Mouse (Mus musculus) kidney, postnatal 10 days (tissue): ENCODE results near the gene Napsa.

ENCODE experiments used
- DNase-seq: peaks from one replicate; pipeline ENCODE4 v3.0.0; 2021; ENCODE audit warnings: mixed read lengths

Napsa gene

DNA sequence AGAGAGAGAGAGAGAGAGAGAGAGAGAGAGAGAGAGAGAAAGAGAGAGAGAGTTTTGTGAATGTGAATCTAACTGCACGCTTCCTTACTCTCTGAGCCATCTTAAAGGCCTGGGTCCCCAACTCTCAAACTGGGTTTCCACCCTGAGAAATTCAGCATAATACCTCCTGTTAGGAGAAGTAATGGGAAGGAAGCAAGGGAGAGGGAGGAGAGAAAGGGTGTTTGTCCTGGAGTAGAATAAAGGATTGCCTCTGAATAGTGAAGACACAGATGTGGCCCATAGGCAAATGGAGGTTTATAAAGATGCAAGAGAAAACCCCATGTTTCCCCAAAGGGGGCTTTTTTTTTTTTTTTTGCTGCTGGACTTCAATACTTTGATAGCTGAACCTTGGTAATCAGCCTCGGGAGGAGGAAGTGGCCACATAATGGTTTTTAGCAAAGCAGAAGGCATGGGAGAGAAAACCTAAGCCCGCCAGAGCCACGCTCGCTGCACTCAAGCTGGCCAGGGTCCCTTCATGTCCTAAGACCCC is 840 bp downstream of the Napsa start:
- no peak for DNase-seq

- DNase-seq = no peak
Observed at GRCm38 (mm10) chr7:44576333-44576844, 4.2 kb downstream of the Napsa start.

DNA sequence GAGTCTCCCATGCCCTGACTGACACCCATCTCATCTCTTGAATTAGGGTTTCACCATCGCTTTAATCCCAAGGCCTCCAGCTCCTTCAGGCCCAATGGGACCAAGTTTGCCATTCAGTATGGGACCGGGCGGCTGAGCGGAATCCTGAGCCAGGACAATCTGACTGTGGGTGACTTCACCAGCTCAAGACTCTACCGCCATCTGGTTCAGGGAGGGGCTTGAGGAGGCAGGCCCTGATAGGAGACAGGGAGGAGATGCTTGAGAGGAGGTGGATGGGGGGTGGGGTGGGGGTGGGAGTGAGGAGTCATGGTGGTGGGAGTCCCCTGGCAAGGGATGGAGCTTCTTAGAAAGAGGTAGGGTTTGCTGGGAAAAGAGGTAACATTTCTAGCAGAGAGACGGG is 9.5 kb downstream of the Napsa start:
- no peak for DNase-seq

DNA sequence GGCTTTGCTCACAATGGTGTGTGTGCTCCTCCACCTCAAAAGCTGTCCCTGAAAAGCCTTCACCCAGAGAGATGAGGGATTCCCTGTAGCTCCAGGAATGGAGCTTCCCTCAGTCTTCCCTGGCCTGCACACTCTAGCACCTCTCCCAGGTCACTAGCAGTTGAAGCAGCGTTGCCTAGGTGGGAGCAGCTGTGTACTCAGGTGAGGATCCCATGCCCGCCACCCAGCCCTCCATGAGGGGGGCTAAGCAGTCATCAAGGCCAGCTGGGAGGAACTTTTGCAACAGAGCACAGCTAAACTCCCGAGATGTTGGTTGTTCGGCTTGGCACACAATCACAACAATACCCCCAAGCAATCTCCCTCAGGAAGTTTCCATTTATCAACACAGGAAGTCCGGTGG is 10.5 kb downstream of the Napsa start:
- no peak for DNase-seq

GRCm38 (mm10) chr7:44583146-44583545 is 11.0 kb downstream of the Napsa start:
- DNase-seq = no peak

GRCm38 (mm10) chr7:44584265-44584804 is 12.2 kb downstream of the Napsa start:
- no peak for DNase-seq

- no peak for DNase-seq
Observed at GRCm38 (mm10) chr7:44584921-44585320, 12.7 kb downstream of the Napsa start.

DNA sequence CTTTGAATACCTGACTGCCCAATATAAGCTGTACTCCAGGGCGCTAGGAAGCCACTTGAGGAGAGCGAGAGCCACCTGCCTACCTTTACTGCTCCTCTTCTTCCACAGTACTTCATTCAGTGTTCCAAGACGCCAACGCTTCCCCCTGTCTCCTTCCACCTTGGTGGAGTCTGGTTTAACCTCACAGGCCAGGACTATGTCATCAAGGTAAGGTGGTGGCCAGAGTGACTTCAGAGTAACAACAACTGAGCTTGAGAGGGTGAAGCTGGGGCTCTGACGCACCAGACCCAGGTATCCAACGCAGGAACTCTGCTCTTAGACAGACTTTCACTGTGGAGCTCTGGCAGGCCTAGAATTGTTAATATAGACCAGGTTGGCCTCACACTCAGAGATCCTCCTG is 13.4 kb downstream of the Napsa start:
- DNase-seq = no peak

GRCm38 (mm10) chr7:44586518-44586917 is 14.3 kb downstream of the Napsa start:
- no peak for DNase-seq

DNA sequence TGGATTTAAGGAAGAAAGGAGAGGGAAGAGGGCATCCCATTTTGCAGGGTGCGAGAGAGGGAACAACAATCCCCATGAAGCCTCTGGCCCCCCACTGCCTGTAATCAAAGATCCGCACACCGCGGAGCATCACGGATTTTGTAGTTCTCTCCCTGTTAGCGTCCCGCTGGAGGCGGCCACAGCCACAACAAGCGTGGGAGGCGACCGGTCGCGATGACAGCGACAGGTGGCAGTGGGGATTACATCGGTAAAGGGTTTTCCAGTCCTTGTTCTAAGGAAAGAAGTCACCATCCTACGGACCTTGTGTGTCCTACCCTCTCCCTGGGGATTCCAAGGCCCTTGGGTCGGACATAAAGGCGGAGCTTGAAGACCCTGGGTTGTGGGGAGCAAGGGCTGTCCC is 14.8 kb downstream of the Napsa start:
- DNase-seq = peak; percentile 53

GRCm38 (mm10) chr7:44587676-44588075 is 15.5 kb downstream of the Napsa start:
- no peak for DNase-seq

GRCm38 (mm10) chr7:44588338-44588737 is 16.2 kb downstream of the Napsa start:
- DNase-seq = no peak

DNA sequence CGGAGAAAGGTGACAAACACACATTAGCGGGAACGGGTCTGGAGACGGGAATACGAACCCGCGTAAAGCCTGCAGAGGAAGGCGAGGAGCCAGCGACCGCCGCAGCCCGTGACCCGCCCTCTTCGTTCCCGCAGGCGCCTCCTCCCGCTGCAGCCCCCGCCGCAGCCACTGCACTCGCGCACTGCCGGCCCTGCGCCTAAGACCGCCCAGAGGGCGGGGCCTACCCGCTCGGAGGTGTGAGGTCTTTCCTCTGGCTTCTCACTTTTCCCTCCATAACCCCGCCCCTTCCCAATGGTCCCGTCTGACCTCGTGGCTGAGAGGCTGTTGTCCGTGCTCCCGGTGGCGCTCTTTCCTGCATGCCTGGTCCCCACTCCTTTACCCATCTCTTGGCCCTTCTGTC is 17.0 kb downstream of the Napsa start:
- DNase-seq = peak; percentile 87

GRCm38 (mm10) chr7:44589946-44590345 is 17.8 kb downstream of the Napsa start:
- peak; percentile 44 for DNase-seq

GRCm38 (mm10) chr7:44590402-44591347 is 18.5 kb downstream of the Napsa start, which contains the start of gene Kcnc3:
Gene Kcnc3 (plus strand): TSS chr7:44590664.
- peak; percentile 93 for DNase-seq

GRCm38 (mm10) chr7:44591348-44592116 is 19.4 kb downstream of the Napsa start:
- DNase-seq = no peak

DNA sequence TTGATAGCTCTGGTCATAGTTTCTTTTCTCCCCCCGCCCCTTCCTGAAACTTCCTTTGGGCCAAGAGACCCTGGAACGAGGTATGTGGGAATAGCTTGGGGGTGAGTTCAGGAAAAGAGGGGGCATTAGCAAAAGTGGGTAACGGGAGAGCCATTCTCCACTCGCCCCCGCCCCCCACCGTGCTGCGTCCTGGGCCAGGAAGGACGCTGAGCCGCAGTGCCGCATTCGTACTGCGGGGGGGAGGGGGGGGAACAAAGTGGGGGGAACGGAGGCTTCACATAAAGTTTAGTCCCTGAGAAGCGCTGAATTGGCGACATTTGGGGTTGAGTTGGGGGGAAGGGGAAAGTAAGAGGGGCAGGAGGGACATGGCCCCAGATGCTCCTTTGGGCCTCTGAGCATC is 20.9 kb downstream of the Napsa start:
- no peak for DNase-seq

- DNase-seq = peak; percentile 92
Observed at GRCm38 (mm10) chr7:44593775-44594174, 21.6 kb downstream of the Napsa start.

- no peak for DNase-seq
Observed at GRCm38 (mm10) chr7:44594291-44594690, 22.1 kb downstream of the Napsa start.

DNA sequence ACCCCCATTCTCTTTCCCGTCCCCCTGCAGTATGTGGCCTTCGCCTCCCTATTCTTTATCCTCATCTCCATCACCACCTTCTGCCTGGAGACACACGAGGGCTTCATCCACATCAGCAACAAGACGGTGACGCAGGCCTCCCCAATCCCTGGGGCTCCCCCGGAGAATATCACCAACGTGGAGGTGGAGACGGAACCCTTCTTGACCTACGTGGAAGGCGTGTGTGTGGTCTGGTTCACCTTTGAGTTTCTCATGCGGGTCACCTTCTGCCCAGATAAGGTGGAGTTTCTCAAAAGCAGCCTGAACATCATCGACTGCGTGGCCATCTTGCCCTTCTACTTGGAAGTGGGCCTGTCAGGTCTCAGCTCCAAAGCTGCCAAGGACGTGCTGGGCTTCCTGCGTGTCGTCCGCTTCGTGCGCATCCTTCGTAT is 23.0 kb downstream of the Napsa start:
- DNase-seq = no peak

- no peak for DNase-seq
Observed at GRCm38 (mm10) chr7:44596051-44596450, 23.9 kb downstream of the Napsa start.

GRCm38 (mm10) chr7:44596996-44597538 is 24.9 kb downstream of the Napsa start:
- no peak for DNase-seq

DNA sequence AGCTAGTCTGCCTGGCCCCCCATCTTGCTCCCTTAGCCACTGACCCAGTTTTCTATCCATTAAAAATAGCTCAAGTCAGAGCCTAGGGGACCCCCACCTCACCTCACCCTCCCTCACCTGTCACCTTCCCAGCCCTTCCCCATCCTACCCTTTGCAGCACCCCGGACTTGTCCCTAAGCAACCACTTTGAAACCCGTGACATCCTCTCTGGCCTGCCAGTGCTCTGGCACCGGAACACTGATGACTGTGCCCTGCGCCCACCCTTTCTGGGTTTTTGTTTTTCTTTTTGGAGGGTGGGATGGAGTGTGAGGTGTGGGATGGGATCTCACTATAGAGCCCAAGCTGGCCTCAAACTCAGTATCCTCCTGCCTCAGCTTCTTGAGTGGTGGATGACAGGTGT is 25.5 kb downstream of the Napsa start:
- no peak for DNase-seq
